21 mouse cellular contexts compared by ENCODE assay signal in the genomic region with DNA sequence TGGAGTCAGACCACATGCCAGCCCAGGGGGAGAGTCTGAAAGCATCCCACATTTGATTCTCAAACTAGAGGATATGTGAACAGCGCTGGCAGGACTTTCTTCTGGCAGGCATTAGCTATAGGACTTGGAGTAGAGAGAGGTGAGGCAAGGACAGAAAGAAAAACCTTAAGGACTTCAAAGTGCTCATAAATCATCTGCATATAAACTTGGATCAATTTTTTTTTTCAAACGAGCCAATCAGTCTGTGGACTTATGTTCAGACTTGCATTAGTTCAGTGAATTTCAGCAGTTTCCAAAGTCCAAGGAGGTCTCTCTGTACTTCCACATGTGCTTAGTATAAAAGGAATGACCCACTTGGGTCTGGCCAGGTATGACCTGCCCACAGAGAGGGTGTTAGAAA.
DNase-seq lines count a peak whose midpoint lies in the region; ATAC-seq and TF ChIP-seq lines count a peak whose summit lies in the region.
"Had no signal": no experiment of that assay in that cellular context is flagged by ENCODE, and none has a peak within 500 bp of the region (broad histone marks: within the 10 kb centered on the region; RNA-seq: fewer than 3 reads in every experiment).

No protein-coding gene starts in this region.

- 36% methylated on average over 2 of the region's 2 CpGs for WGBS in liver, adult 2 months
- 60% methylated on average over 2 of the region's 2 CpGs for WGBS in liver, embryonic 12.5 days (ENCODE audit: insufficient replicate concordance)
- WGBS in liver, postnatal 0 days (ENCODE audit: insufficient replicate concordance): 50% methylated on average over 2 of the region's 2 CpGs
- WGBS in hindbrain, embryonic 14.5 days: 78% methylated on average over 2 of the region's 2 CpGs

- peaks cover 42% of the 10 kb centered on the region; the same call in 1 of the 2 replicates for H3K79me2 ChIP-seq in liver, adult 2 months (ENCODE audit: control insufficient read depth, insufficient read depth, low read length)

- peak overlapping the region; percentile 87 for H3K27ac ChIP-seq in liver, adult 2 months (replicated peaks; ENCODE audit: insufficient read depth, low read depth, low read length)
- H3K27ac ChIP-seq in liver, embryonic 12.5 days: no peak overlapping the region
- peak overlapping the region; percentile 66 for H3K27ac ChIP-seq in liver, postnatal 0 days (ENCODE audit: low read depth)
- no peak overlapping the region for H3K27ac ChIP-seq in hindbrain, embryonic 14.5 days
- H3K27ac ChIP-seq: embryonic facial prominence, embryonic 13.5 days; embryonic facial prominence, embryonic 15.5 days; forebrain, embryonic 13.5 days; forebrain, embryonic 15.5 days had no signal

- no peaks in the 10 kb centered on the region for H3K27me3 ChIP-seq in liver, adult 2 months (ENCODE audit: control insufficient read depth, insufficient read depth, low read length)
- H3K27me3 ChIP-seq in liver, embryonic 12.5 days (replicated peaks): no peaks in the 10 kb centered on the region
- no peaks in the 10 kb centered on the region for H3K27me3 ChIP-seq in liver, postnatal 0 days (ENCODE audit: insufficient read depth, low read length)
- no peaks in the 10 kb centered on the region for H3K27me3 ChIP-seq in hindbrain, embryonic 14.5 days (ENCODE audit: control insufficient read depth, insufficient read depth, low read length)
- H3K27me3 ChIP-seq: embryonic facial prominence, embryonic 13.5 days; embryonic facial prominence, embryonic 15.5 days; forebrain, embryonic 13.5 days; forebrain, embryonic 15.5 days had no signal

- peaks cover 33% of the 10 kb centered on the region for H3K4me1 ChIP-seq in liver, adult 2 months (ENCODE audit: control insufficient read depth, insufficient read depth, low read length)
- peaks cover 23% of the 10 kb centered on the region; the same call in 1 of the 2 replicates for H3K4me1 ChIP-seq in liver, embryonic 12.5 days
- H3K4me1 ChIP-seq in liver, postnatal 0 days (ENCODE audit: insufficient read depth): peaks cover 10% of the 10 kb centered on the region
- no peaks in the 10 kb centered on the region for H3K4me1 ChIP-seq in hindbrain, embryonic 14.5 days (replicated peaks; ENCODE audit: control insufficient read depth, insufficient read depth, low read length)
- H3K4me1 ChIP-seq: forebrain, embryonic 13.5 days had no signal

- no peak overlapping the region for H3K4me2 ChIP-seq in liver, embryonic 12.5 days
- no peak overlapping the region for H3K4me2 ChIP-seq in liver, postnatal 0 days (ENCODE audit: low read depth, low read length)
- H3K4me2 ChIP-seq in hindbrain, embryonic 14.5 days (replicated peaks): no peak overlapping the region
- H3K4me2 ChIP-seq: embryonic facial prominence, embryonic 13.5 days; embryonic facial prominence, embryonic 15.5 days; forebrain, embryonic 13.5 days; forebrain, embryonic 15.5 days had no signal

- no peaks in the 10 kb centered on the region for H3K9me3 ChIP-seq in liver, embryonic 12.5 days (replicated peaks)
- no peaks in the 10 kb centered on the region for H3K9me3 ChIP-seq in liver, postnatal 0 days (ENCODE audit: low read length)
- H3K9me3 ChIP-seq in hindbrain, embryonic 14.5 days (ENCODE audit: control insufficient read depth, low read length): no peaks in the 10 kb centered on the region
- H3K9me3 ChIP-seq: embryonic facial prominence, embryonic 13.5 days; embryonic facial prominence, embryonic 15.5 days; forebrain, embryonic 13.5 days; forebrain, embryonic 15.5 days had no signal

- peak; percentile 67 for DNase-seq in liver, adult 2 months (ENCODE audit: extremely low read depth, low read depth, low spot score)
- no peak for DNase-seq in liver, postnatal 0 days
- no peak for DNase-seq in liver
- DNase-seq in hindbrain, embryonic 14.5 days (ENCODE audit: low spot score): no peak
- DNase-seq: adrenal gland, adult 2 months; adrenal gland, postnatal 10 days; adrenal gland, postnatal 25 days; cerebellum, adult 11 months; cerebellum, adult 18-20 months; cerebellum, adult 8-10 months; cerebellum, adult 9-11 months; cerebellum, postnatal 14 days; cerebellum, postnatal 36 days; embryo, embryonic 11 days; forebrain, postnatal 0 days had no signal

- H3K4me3 ChIP-seq in liver, adult 2 months (ENCODE audit: insufficient read depth, low read depth, low read length): no peak overlapping the region
- no peak overlapping the region for H3K4me3 ChIP-seq in liver, embryonic 12.5 days
- H3K4me3 ChIP-seq in liver, postnatal 0 days (ENCODE audit: low read depth, low read length): no peak overlapping the region
- no peak overlapping the region for H3K4me3 ChIP-seq in hindbrain, embryonic 14.5 days (replicated peaks; ENCODE audit: low read length)
- H3K4me3 ChIP-seq: embryonic facial prominence, embryonic 13.5 days; embryonic facial prominence, embryonic 15.5 days; erythroblast, embryonic 14.5 days; forebrain, embryonic 13.5 days; forebrain, embryonic 15.5 days had no signal

- H3K9ac ChIP-seq in liver, adult 2 months (ENCODE audit: low read depth, low read length): 0 out of 2 replicates have a peak overlapping the region, but pooled peaks have one; percentile 7
- no peak overlapping the region for H3K9ac ChIP-seq in liver, embryonic 12.5 days
- no peak overlapping the region for H3K9ac ChIP-seq in liver, postnatal 0 days (replicated peaks)
- H3K9ac ChIP-seq in hindbrain, embryonic 14.5 days: no peak overlapping the region
- H3K9ac ChIP-seq: embryonic facial prominence, embryonic 13.5 days; embryonic facial prominence, embryonic 15.5 days; forebrain, embryonic 13.5 days; forebrain, embryonic 15.5 days; forebrain, postnatal 0 days had no signal

- H3K36me3 ChIP-seq in liver, adult 2 months (ENCODE audit: control insufficient read depth, insufficient read depth, low read length): no peaks in the 10 kb centered on the region
- H3K36me3 ChIP-seq in liver, embryonic 12.5 days: no peaks in the 10 kb centered on the region
- H3K36me3 ChIP-seq in liver, postnatal 0 days (replicated peaks; ENCODE audit: insufficient read depth, low read length): no peaks in the 10 kb centered on the region
- no peaks in the 10 kb centered on the region for H3K36me3 ChIP-seq in hindbrain, embryonic 14.5 days (replicated peaks; ENCODE audit: control insufficient read depth, insufficient read depth)
- H3K36me3 ChIP-seq: embryonic facial prominence, embryonic 13.5 days; embryonic facial prominence, embryonic 15.5 days; forebrain, embryonic 15.5 days had no signal

- TF ChIP-seq EP300 in liver, postnatal 0 days (IDR thresholded peaks at IDR 0.05; ENCODE audit: low read depth): no peak

- no peak for TF ChIP-seq POLR2A in liver, adult 2 months (IDR thresholded peaks at IDR 0.05; ENCODE audit: extremely low read depth, insufficient read depth, low read length)

- no peak for TF ChIP-seq CTCF in liver, adult 2 months (IDR thresholded peaks at IDR 0.05; ENCODE audit: low read depth, low read length)
- TF ChIP-seq CTCF in liver, postnatal 0 days (IDR thresholded peaks at IDR 0.05; ENCODE audit: low read depth): no peak

- no peak for ATAC-seq in liver, embryonic 12.5 days
- ATAC-seq in liver, postnatal 0 days: no peak
- ATAC-seq in hindbrain, embryonic 14.5 days (ENCODE audit: low FRiP score): no peak
- ATAC-seq: forebrain, embryonic 13.5 days; forebrain, embryonic 15.5 days; forebrain, postnatal 0 days had no signal

Comparison
In these comparisons a context has a peak if more than half of its experiments do, and no peak if none do; other contexts are left out.
1. H3K27ac ChIP-seq: peak in liver, adult 2 months (single experiment) and liver, postnatal 0 days (single experiment); none in liver, embryonic 12.5 days (single experiment) and hindbrain, embryonic 14.5 days (single experiment).